Mouse (Mus musculus) CD4-positive, CD25-positive, alpha-beta regulatory T cell (primary cell): Measurements from ENCODE around the gene Sh2d4b. TPM values are rescaled to one million over a fixed set of nuclear protein-coding genes. Genes with fewer than 3 reads are reported as not detected.

Experiments
- polyA plus RNA-seq: library from polyadenylated mRNA; unstranded; fragments of 100-300 nt; shearing (Covaris generic); gene quantifications from one replicate; pipeline ENCODE4 v1.2.1, GENCODE M21; 2017

Gene Sh2d4b
- polyA plus RNA-seq: 0.50 TPM

DNA sequence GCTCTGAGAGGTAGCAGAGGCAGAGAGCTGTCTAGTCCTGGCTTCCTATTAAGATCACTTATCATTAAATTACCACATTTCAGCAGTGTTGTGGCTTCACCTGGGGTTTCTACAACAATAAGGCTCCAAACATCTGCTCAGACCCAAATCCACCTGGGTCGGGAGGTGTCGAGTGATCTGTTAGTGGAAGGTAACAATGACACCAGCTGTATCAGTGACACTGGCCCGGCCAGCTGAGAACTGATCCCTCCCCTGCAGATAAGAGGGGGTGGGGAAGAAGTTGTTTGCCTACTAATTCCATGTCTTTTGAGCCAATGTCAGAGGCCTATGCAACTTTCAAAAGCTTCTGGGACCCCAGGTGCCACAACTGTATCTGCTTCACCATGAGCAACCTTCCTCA lies at the start of gene Sh2d4b:
Sh2d4b (minus strand) TSS at position 71 of the 400 bp plus-strand sequence.

Other genes with a start within 250 kb of the Sh2d4b start
- gene Tspan14, start 73.5 kb upstream of the Sh2d4b start, polyA plus RNA-seq: 96.8 TPM
- gene Fam213a, start 120.5 kb upstream of the Sh2d4b start, polyA plus RNA-seq: 9.5 TPM
- gene Dydc2, start 175.9 kb upstream of the Sh2d4b start, polyA plus RNA-seq: not detected
- not detected for gene Dydc1, start 179.6 kb upstream of the Sh2d4b start, polyA plus RNA-seq
- gene Mat1a, start 211.8 kb upstream of the Sh2d4b start, polyA plus RNA-seq: not detected
- not detected for gene Sftpa1, start 238.5 kb upstream of the Sh2d4b start, polyA plus RNA-seq